Mouse (Mus musculus): ENCODE data around the gene Nol10.

The Nol10 gene

GRCm38 (mm10) chr12:17362316-17362715, 14.1 kb downstream of the Nol10 start:
- DNase-seq (ENCODE audit: low read depth, low spot score): no peak

DNA sequence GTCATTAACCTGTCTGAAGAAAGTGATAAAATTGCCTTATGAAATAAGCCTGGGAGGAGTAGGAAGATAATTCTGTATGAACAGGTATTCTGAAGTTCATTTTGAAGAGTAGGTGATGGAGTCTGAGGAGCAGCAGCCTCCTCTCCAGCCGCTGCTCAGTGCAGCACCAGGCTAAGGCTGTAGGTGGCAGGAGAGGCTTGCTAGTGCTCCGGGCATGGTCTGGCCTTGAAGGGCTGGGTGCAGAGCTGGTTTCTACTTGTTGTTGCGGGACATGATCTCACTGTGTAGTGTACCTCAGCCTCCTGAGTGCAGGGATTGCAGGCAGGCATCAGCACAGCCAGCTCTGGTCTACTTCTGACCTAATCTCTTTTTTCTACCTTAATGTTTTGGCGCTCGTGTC, 18.7 kb downstream of the Nol10 start:
- DNase-seq (ENCODE audit: low read depth, low spot score): peak; percentile 24

DNA sequence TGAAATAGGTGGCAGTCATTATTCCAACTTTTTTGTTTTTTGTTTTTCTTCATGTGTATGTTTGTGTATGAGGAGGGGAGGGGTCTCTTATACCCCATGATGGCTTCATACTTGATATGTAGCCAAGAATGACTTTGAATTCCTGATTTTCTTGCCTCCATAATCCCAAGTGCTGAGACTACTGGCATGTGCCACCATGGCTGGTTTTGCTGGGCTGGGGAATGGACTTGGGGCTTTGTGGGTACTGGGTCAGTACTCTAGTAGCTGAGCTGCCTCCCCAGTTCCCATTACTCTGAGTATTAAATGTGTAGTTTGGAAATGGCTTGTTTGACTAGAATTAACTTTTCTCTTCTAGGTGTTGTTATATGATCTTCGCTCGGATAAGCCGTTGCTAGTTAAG, 20.9 kb downstream of the Nol10 start:
- no peak for DNase-seq (ENCODE audit: low read depth, low spot score)

- DNase-seq (ENCODE audit: low read depth, low spot score): no peak
Observed at GRCm38 (mm10) chr12:17369551-17370325, 21.5 kb downstream of the Nol10 start.

DNA sequence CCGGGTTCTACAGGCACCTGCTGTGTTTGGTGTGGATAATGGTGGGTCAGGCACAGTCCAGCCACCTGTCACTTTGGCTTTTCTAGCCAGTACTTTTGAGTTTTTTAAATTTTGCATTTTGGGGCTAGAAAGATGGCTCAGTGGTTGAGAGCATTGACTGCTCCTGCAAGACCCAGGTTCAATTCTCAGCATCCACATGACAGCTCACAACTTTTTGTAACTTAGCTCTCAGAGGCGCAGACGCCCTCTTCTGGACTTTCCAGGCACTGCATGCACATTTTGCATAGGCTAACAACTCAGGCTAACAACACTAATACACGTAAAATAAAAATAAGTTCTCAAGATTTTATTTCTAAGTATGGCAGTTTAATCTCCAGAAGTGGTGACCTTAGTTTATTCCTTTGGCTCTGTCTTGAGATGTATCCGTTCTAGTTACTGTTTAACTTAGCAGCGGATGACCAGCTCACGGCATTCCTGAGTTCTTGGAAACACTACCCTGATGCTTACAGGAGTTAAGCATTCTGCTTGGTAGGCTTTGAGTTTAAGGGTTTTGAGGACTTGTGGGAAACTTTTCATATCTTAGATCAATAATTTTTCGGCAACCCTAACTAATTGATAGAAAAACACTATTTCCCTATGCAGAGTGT, 23.5 kb downstream of the Nol10 start:
- no peak for DNase-seq (ENCODE audit: low read depth, low spot score)

DNA sequence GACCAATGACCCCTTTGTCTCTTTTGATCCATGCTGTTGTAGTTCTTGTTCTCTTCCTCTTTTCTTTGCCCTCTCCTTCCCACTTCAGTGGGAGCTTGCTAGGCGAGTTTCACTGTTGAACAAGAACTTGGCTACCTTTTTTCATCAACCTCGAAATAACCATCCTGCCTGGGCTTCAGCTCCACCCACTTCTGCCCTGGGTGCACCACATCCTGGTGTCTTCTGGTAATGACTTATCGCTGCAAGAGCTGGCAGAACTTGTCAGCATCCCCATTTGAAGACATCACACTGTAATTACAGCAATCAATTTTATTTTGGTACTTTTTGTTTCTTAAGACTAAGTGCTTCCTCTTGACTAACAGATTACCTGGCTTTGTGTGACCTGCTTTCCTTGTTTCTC, 24.4 kb downstream of the Nol10 start:
- no peak for DNase-seq (ENCODE audit: low read depth, low spot score)

GRCm38 (mm10) chr12:17373470-17373975, 25.3 kb downstream of the Nol10 start:
- DNase-seq (ENCODE audit: low read depth, low spot score): no peak

- DNase-seq (ENCODE audit: low read depth, low spot score): no peak
Observed at GRCm38 (mm10) chr12:17375243-17375642, 27.0 kb downstream of the Nol10 start.

DNA sequence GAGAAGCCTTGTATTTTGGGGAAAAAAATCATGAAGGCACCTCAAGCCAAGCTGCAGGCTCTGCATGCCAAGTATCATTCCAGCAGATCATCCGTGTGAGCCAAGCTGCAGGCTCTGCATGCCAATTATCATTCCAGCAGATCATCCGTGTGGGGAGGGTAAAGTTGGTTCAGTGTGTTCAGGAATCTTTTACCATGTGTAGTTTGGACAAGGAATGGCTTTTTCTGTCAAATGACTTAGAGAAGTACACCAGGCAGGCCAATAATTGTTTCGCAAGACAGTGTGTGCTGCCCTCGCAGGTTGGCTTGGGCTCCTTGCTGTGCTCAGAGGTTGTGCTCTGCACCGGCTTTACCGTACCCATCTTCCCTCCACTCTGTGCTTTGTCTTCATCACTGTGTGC, 28.3 kb downstream of the Nol10 start:
- no peak for DNase-seq (ENCODE audit: low read depth, low spot score)

- DNase-seq (ENCODE audit: low read depth, low spot score): no peak
Observed at GRCm38 (mm10) chr12:17380991-17381390, 32.7 kb downstream of the Nol10 start.

GRCm38 (mm10) chr12:17382759-17383158, 34.5 kb downstream of the Nol10 start:
- DNase-seq (ENCODE audit: low read depth, low spot score): no peak

- DNase-seq (ENCODE audit: low read depth, low spot score): no peak
Observed at GRCm38 (mm10) chr12:17386896-17387295, 38.6 kb downstream of the Nol10 start.

GRCm38 (mm10) chr12:17387332-17388135, 39.3 kb downstream of the Nol10 start:
- DNase-seq (ENCODE audit: low read depth, low spot score): no peak

- DNase-seq (ENCODE audit: low read depth, low spot score): no peak
Observed at GRCm38 (mm10) chr12:17388136-17388437, 39.8 kb downstream of the Nol10 start.

DNA sequence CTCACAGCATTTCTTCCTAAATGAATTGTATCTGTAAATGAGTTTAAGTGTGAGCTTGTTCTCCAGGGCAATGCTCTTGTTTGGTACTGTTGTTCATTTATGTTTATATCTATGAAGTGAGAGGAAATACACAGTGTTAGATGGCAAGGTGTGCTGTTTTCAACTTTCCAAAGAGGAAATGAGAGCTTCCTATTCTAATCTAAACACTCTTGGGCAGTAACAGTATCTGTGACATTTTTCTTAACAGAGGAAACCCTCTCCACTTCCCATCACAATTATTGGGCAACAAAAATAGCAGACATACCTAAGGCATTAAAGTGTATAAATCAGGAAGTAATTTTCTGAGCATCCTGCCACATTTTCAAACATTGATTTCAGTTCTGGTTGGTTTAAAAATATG, 41.8 kb downstream of the Nol10 start:
- DNase-seq (ENCODE audit: low read depth, low spot score): no peak

DNA sequence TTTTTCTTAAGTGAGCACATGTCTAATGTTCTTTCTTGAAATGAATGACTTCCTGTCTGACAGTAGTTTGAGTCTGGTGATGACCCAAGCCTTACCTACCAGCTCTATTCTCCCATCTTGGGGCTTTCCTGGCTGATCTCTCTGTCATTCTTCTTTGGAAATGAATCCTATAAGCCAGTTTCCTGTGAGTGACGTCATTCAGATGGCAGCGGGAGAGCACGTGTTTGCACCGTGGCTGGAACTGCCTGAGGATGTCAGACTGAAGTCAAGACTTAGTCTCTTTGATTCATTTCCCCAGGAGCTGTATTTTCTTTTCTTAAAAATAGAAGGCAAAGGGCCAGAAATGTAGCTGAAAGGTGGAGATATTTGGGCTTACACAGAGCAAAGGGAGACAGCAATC, 42.3 kb downstream of the Nol10 start:
- DNase-seq (ENCODE audit: low read depth, low spot score): no peak

GRCm38 (mm10) chr12:17393148-17393547, 44.9 kb downstream of the Nol10 start:
- no peak for DNase-seq (ENCODE audit: low read depth, low spot score)

GRCm38 (mm10) chr12:17397150-17397549, 48.9 kb downstream of the Nol10 start:
- no peak for DNase-seq (ENCODE audit: low read depth, low spot score)

DNA sequence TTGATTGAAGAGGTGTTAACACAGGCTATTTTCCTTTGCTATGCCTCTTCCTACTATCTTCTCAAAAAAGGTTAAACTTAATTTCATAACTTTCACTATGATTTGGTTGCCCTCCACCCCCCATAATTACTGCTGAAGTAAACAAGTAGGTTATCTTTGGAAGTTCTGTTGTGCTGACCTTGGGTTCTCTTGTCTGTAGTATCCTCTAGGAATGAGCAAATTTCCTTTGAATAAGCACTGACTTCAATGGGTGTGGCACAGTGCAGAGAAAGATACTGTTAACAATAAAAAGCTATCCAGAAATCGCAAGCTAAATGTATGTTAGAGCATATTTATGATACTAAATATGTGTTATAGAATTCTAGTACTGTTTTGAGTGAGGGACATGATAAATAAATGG, 53.2 kb downstream of the Nol10 start:
- DNase-seq (ENCODE audit: low read depth, low spot score): no peak

DNA sequence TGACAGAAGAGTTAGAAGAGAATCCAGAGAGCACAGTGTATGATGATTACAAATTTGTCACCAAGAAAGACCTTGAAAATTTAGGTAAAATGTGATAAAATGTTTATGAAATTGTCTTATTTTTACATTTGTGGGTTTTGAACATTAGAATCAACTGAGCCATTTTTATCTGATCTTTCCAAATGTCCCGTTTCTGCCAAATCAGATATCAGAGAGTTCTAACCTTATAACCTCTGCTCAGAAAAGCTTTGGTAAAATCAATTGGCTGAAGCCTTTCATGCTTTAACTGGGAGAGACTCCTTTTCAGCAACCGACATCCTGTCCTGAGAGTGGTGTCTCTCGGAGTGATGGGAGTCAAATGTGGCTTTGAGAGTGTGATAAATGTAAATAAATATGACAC, 53.9 kb downstream of the Nol10 start:
- DNase-seq (ENCODE audit: low read depth, low spot score): no peak

GRCm38 (mm10) chr12:17403998-17404397, 55.7 kb downstream of the Nol10 start:
- no peak for DNase-seq (ENCODE audit: low read depth, low spot score)

GRCm38 (mm10) chr12:17406825-17407224, 58.6 kb downstream of the Nol10 start:
- no peak for DNase-seq (ENCODE audit: low read depth, low spot score)

DNA sequence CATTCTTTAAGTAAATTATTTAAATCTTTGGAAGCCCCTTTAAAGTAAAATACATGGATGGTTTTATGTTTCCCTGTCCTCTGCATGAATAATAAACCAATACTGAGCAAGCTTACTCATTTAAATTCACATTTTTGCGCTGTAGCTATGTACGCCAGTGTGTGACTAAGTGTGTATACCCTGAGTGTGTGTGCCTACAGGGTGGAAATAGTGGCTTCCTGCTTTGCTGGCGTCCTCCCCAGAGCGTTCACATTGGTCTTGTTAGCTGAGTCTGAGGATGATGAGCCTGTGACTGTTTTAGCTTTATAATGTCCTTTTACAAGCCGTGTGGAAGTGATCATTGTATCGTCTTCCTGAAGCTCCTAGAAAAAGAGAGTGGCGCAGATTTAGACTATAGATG, 60.1 kb downstream of the Nol10 start:
- DNase-seq (ENCODE audit: low read depth, low spot score): no peak

Data from retina, postnatal 7 days (tissue).